Mouse (Mus musculus): ENCODE measurements around the gene Sh3kbp1.

The Sh3kbp1 gene

DNA sequence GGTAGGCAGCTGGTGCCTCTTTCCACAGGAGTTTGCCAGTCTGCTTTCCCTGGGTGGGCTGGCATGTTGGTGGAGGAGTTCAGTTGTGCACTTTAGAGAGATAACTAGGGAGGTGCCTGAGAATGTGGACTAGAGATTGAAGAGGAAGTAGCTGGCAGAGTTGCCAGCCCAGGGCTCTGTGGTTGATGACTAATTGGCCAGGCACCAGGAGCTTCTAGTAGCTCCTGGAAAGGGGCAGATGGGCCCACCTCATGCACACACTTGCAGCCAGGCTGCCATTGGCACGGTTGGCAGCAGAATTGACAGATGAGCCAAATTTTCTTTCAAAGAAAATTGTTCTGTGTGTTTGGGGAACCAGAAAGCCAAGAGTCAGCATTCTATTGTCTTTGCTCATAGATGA is 210.3 kb downstream of the Sh3kbp1 start:
- DNase-seq (ENCODE audit: low spot score), result no peak

DNA sequence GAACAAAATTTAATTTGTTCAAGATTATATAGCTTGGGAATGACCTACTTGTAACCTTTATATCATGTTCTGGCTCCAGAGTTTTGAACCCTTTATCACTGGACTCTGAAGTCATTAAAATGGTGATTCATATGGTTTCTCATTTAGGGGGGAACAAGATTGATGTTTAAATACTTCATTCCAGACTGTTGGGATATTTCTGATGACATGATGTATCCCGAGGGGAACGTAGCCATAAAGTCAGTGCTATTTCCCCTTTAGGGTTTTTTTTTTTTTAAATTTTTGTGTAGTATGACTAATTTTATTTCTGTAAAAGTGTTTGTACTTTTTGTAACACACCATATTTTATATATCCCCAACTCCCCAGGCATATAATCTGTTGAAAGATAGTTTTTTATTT is 212.7 kb downstream of the Sh3kbp1 start:
- DNase-seq (ENCODE audit: low spot score), result no peak

GRCm38 (mm10) chrX:159840225-159840624 is 213.2 kb downstream of the Sh3kbp1 start:
- no peak for DNase-seq (ENCODE audit: low spot score)

DNA sequence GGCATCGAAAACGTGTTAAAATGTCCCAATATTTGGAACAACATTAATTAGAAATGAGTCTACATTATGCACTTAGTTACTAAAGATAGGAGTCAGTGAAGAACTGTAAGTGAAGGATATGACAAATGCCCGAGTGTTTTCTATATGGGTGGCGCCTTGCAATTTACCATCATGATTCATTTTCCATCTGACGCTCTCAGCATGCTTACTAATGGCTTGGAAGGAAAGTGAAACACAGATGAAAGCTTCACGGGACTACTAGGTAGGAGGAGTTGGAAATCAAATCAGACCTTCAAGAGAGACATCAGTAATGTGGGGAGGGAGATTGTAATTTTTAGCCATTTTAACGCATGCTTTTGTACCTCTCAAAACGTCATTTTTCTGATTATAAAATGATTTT is 223.7 kb downstream of the Sh3kbp1 start:
- DNase-seq (ENCODE audit: low spot score), result no peak

DNA sequence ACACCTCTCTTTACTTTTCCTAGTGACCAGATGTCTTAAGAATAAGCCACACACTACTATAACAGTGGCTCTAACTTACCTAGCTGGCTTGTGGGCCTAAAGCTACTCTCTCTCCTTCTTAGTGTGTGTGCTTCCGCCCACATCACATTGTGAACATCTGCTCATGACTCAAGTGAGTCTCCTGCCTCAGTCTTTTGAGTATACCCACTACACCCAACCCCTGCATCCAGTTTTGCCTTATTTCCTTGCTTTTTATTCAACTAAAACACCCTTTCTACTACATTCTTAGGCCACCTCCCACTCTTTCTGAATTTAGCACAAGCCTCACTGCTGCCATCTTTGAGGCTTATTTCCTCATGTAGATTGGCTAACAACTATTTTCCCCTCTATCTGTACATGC is 229.8 kb downstream of the Sh3kbp1 start:
- DNase-seq (ENCODE audit: low spot score), result no peak

GRCm38 (mm10) chrX:159858126-159858525 is 231.1 kb downstream of the Sh3kbp1 start:
- DNase-seq (ENCODE audit: low spot score), result no peak

- DNase-seq (ENCODE audit: low spot score), result no peak
Observed at GRCm38 (mm10) chrX:159860841-159861530, 233.9 kb downstream of the Sh3kbp1 start.

DNA sequence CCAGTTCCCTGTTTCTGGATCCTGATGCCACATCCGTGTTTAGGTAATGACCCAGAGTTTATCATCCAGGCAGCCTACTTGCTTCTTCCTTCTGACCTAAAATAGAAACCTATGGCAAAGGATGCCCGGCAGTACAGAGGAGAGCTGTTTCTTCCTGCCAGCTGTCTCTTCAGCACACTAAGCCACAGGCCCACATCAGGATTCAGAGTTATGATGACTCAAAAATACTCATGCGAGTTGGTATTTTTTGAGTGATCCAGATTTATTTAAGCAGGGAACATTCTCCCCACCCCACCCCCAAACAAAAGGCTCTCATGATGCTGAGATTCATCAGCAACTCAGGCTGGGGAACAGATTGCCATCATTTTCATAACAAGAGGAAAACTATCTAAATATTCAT is 240.6 kb downstream of the Sh3kbp1 start:
- DNase-seq (ENCODE audit: low spot score), result no peak

DNA sequence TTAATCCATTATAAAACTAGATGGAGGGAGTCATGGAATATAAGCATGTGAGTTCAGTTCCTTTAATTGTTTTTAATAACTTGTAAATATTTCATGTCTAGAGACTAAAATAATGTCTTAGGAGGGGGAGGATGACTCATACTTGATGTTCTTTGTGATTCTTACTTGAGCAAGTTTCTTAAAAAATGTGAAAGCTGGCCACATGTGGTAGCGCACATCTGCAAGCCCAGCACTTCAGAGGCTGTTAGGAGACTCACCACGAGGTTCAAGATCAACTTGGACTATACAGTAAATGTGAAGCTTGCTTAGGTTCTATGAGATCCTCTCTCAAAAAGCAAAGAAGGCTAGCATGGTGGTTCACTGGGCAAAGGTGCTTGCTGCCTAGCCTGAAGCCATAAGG is 245.4 kb downstream of the Sh3kbp1 start:
- no peak for DNase-seq (ENCODE audit: low spot score)

- no peak for DNase-seq (ENCODE audit: low spot score)
Observed at GRCm38 (mm10) chrX:159877770-159878169, 250.7 kb downstream of the Sh3kbp1 start.

GRCm38 (mm10) chrX:159879455-159879854 is 252.4 kb downstream of the Sh3kbp1 start:
- DNase-seq (ENCODE audit: low spot score), result no peak

DNA sequence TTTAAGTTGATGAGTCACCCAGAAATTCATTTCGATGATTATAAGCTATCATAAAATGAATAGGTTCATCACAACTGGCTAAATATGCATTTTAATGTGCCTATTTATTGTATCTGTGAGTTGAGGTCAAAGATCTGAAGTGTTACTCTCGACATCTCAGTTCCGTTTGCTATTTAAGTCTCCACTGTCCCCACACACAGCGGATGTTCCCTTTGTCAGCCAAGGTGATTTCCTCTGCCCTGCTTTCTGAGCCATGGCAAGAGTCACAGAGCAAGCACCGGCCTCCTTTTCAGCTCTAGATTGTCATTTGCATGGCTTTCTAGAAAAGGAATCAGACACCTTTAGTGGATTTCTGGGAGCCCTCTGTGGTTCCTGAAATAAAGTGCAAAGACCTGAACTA is 254.5 kb downstream of the Sh3kbp1 start:
- DNase-seq (ENCODE audit: low spot score), result no peak

DNA sequence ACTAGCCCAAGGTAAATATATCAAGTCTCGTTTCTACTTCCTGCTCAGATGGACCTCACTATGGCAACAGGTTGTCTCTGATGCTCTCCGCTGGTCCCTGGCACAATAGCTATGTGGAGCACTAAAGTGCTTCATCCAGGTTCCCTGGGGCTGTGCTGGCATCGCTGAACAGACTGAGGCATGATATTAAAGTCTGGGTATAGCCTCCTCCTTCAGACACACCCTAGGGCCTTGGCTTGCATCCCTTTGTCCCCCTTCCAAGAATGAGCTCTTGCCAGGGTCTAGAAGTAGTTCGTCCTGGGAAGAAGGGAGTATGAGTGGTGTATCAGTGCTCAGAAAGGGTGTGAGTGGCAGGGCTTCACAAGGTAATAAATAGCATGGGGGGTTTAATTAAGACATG is 269.5 kb downstream of the Sh3kbp1 start:
- no peak for DNase-seq (ENCODE audit: low spot score)

- DNase-seq (ENCODE audit: low spot score), result no peak
Observed at GRCm38 (mm10) chrX:159898110-159898509, 271.0 kb downstream of the Sh3kbp1 start.

DNA sequence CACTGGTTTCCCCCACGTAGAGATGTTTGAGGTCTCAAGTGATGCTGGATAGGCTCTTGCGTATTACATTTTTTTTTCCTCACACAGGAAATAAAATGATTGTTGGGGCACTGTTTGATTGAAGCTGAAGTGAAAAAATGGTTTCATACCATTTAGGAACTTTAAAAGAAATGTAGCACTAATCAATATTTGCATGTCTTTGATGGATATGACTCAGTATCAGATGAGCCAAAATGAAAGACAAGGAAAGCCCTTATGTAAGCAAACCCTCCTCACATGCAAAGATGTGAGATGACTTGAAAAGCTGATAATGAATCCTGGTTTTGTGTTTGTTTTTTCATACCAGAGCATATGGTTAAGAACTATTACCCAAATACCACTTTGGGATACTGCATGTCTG is 272.0 kb downstream of the Sh3kbp1 start:
- DNase-seq (ENCODE audit: low spot score), result no peak

DNA sequence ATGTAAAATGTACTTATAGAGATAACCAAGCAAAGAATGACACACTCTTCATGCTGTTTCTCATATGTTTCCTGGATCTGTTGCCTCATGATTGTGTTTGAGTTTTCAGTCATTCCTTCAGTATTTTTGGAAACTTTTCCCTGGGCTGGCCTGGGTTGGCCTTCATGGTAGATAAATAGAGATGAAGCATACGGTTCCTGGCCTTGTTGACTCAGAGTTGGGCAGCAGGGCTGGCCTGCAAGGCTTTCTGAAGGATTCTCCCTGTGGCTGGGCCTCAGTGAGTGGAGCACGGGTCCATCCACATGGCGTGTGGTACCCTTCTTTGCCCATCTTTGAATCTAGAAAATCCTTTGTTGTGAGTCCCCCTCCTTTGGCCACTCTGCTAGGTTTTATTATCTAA is 276.3 kb downstream of the Sh3kbp1 start:
- DNase-seq (ENCODE audit: low spot score), result no peak

- no peak for DNase-seq (ENCODE audit: low spot score)
Observed at GRCm38 (mm10) chrX:159907703-159908102, 280.6 kb downstream of the Sh3kbp1 start.

DNA sequence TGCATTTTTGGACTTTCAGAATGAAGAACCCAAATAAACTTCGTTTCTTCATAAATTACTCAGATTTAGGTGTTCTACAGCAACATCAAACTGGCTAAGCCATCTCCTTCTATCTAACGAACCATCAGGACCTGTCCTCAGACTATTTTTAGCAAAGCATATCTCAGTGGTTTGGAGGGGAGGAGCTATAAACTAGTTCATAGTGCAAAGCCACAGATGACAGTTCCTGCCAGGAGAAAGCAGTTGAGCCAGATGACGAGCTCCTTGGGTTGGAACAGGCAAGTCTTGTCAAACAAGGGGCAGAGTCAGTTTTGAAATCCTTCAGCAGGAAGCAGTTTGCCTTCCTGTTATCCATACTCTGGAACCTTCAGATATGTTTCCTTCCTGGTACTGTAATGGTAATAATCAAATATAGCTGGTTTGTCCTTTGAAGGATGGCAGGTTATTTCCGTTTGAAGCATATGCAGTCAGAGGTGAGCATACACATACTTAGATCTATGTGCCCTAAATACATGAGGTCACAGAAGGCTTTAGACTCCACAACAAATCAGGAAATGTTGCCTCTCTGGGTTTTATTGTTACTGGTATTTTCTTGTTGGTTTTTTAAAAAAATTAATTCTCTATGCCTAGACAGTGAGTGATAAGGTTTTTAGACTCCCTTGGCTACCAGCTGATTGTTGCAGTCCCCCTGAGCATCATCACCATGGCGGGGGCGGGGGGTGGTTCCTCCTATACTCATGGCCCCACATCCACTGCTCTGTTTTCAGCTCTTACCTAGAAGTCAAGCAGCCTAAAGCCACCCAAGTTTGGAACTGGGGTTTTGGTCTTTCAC is 282.6 kb downstream of the Sh3kbp1 start:
- DNase-seq (ENCODE audit: low spot score), result no peak

GRCm38 (mm10) chrX:159910600-159910999 is 283.5 kb downstream of the Sh3kbp1 start:
- DNase-seq (ENCODE audit: low spot score), result no peak

DNA sequence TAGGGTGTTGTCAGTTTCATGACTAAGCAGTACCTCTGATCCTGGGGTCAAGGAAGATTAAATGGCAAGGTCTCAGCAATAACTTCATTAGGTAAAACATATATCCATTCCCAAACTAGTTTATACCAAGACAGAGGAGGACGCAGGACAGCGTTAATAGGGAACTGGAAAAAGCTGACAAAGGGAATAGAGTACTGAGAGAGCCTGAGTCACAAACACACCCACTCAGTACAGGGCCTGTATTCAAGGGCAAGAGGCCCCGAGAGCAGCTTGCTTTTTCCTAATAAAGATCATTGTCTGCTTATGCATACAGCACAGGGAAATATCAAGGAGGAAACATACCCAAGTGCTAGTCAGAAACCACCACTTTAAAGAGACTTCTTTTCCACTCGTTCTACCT is 284.5 kb downstream of the Sh3kbp1 start:
- DNase-seq (ENCODE audit: low spot score), result no peak

DNA sequence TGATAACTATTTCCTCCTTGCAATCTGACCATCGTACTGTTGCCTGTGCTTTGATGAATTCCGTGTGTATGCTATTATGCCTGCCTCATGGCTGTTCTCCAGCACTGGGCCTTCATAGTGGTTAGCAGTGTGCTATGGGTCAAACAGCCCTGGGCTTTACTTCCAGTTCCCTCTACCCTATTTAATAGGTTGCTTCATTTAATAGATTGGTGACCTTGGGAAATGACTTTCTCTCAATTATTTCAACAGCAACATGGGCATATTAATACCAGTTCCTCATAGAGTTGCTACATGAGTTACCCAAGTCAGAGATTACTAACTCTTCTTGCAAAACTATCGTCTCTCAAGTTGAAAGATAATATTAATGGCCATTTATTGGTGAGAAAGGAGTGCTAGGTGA is 285.0 kb downstream of the Sh3kbp1 start:
- DNase-seq (ENCODE audit: low spot score), result no peak

DNA sequence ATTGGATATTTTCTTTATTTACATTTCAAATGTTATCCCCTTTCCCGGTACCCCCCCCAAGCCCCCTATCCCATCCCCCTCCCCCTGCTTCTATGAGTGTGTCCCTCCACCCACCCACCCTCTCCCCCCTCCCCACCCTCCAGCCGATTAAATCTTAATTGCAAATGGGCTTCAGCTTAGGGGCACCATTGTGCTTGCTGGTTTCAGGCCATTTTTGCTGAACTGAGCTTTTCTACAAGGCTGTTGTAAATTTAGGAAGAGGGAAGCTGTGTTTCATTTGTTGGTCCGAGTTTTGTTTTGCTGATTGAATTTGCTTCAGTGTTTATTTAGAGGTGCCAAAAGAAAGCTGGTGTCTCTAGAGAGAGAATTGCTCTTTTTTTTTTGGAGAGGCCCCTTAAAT is 286.4 kb downstream of the Sh3kbp1 start:
- DNase-seq (ENCODE audit: low spot score), result no peak

DNA sequence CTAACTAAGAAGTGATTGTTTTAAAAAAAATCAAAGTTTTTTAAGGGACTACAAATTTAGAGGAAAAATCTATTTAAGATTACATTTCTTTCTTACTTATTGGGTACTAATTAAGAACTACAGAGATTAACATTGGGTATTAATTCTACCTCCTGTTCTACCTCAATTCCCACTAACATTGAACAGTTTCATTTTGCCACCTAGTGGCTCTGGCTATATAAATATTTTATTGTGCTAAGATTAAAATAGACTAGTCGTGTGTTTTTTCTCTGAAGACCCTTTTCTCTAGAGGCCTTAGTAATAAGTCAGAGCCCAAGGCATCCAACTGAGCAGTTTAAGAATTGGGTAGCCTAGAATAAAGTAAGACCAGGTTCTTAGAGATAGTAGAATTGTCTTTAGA is 288.1 kb downstream of the Sh3kbp1 start:
- DNase-seq (ENCODE audit: low spot score), result no peak

DNA sequence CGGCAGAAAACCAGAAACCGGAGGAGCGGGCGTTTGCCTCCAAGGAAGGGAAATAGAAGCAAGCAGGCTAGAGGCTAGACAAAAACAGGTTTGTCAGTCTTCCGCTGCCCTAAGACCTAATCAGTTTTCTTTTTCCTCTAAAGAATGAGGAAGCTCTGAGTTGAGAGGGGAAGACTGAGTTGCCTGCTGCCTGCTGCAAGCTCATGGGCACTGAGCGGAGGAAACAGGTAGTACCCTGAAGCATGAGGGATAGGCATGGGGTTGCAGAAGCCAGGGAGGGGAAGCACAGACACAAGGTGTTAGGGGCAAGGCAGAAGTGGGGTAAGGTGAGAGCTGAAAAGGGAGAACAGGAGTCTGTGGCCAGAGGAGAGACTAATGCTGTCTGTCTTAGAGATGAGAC is 297.7 kb downstream of the Sh3kbp1 start:
- DNase-seq (ENCODE audit: low spot score), result no peak
